Mouse (Mus musculus) monocyte, adult 5-6 weeks (primary cell): ENCODE measurements at regions not wholly inside any gene's neighbourhood (a gene's known extent, or its start where the extent isn't known, plus 50 kb on each side); places are given as distances from the start of the nearest gene placed in this dataset.
A peak's percentile ranks its signal among the peaks of the same experiment; 100 is the strongest.

Source experiments
- ATAC-seq: fragments of 153-309, 156-312 bp; replicated peaks from 2 replicates; pipeline ENCODE4 v1.8.0; 2017; ENCODE audit warnings: mild to moderate bottlenecking; ENCODE audit not compliant: low TSS enrichment, insufficient number of reproducible peaks, severe bottlenecking, poor library complexity, low FRiP score

- ATAC-seq, result no peak
Measured at GRCm38 (mm10) chr13:37557183-37557582, 212.2 kb downstream of the Ly86 start.

GRCm38 (mm10) chr13:37557766-37558165 lies 212.8 kb downstream of the Ly86 start:
- ATAC-seq, result no peak

- ATAC-seq, result no peak
Measured at GRCm38 (mm10) chr13:37559056-37559455, 214.0 kb downstream of the Ly86 start.

GRCm38 (mm10) chr13:37559706-37560313 lies 214.8 kb downstream of the Ly86 start:
- no peak for ATAC-seq

GRCm38 (mm10) chr13:37560387-37560786 lies 215.4 kb downstream of the Ly86 start:
- no peak for ATAC-seq

- ATAC-seq, result peak; percentile 32; the same call in 1 of the 2 replicates
Measured at GRCm38 (mm10) chr13:37560800-37561199, 215.8 kb downstream of the Ly86 start.

- ATAC-seq, result no peak
Measured at GRCm38 (mm10) chr13:37561437-37561836, 216.4 kb downstream of the Ly86 start.

GRCm38 (mm10) chr13:37562141-37562540 lies 216.1 kb upstream of the Rreb1 start:
- no peak for ATAC-seq

GRCm38 (mm10) chr13:37562652-37563051 lies 215.5 kb upstream of the Rreb1 start:
- no peak for ATAC-seq

- ATAC-seq, result no peak
Measured at GRCm38 (mm10) chr13:37569051-37569450, 209.1 kb upstream of the Rreb1 start.

- no peak for ATAC-seq
Measured at GRCm38 (mm10) chr13:37569486-37569885, 208.7 kb upstream of the Rreb1 start.

GRCm38 (mm10) chr13:37572983-37573382 lies 205.2 kb upstream of the Rreb1 start:
- ATAC-seq, result no peak

- no peak for ATAC-seq
Measured at GRCm38 (mm10) chr13:37579231-37579630, 199.0 kb upstream of the Rreb1 start.

GRCm38 (mm10) chr13:37579775-37580174 lies 198.4 kb upstream of the Rreb1 start:
- no peak for ATAC-seq

GRCm38 (mm10) chr13:37580806-37581205 lies 197.4 kb upstream of the Rreb1 start:
- ATAC-seq, result peak; percentile 87

GRCm38 (mm10) chr13:37581374-37581773 lies 196.8 kb upstream of the Rreb1 start:
- 0 out of 2 replicates have a peak, but pooled peaks have one; percentile 15 for ATAC-seq

- no peak for ATAC-seq
Measured at GRCm38 (mm10) chr13:37585476-37585875, 192.7 kb upstream of the Rreb1 start.

GRCm38 (mm10) chr13:37586511-37586910 lies 191.7 kb upstream of the Rreb1 start:
- ATAC-seq, result no peak

- no peak for ATAC-seq
Measured at GRCm38 (mm10) chr13:37587911-37588310, 190.3 kb upstream of the Rreb1 start.

GRCm38 (mm10) chr13:37588528-37589176 lies 189.5 kb upstream of the Rreb1 start:
- no peak for ATAC-seq
